Mouse (Mus musculus): Measurements from ENCODE around the gene Prrc2a. TPM values are rescaled to one million over a fixed set of nuclear protein-coding genes. Genes with fewer than 3 reads are reported as not detected.

Prrc2a gene
- polyA plus RNA-seq, 1 experiment = 269 TPM

GRCm38 (mm10) chr17:35191723-35192122 lies 27.0 kb upstream of the Prrc2a start:
- TF ChIP-seq CTCF (IDR thresholded peaks at IDR 0.05; ENCODE audit: extremely low read depth, insufficient read depth, low read length) = no peak
- no peak for TF ChIP-seq POLR2A (IDR thresholded peaks at IDR 0.05; ENCODE audit: extremely low read depth, insufficient read depth, low read length)
- H3K4me1 ChIP-seq (ENCODE audit: control insufficient read depth, insufficient read depth, low read length) = no peaks in the 10 kb centered on the region
- no peak overlapping the region for H3K27ac ChIP-seq (ENCODE audit: insufficient read depth, low read length)
- H3K4me3 ChIP-seq (ENCODE audit: insufficient read depth, low read length) = no peak overlapping the region

GRCm38 (mm10) chr17:35190096-35190495 lies 25.4 kb upstream of the Prrc2a start:
- H3K27ac ChIP-seq (ENCODE audit: insufficient read depth, low read length) = 0 out of 2 replicates have a peak overlapping the region, but pooled peaks have one; percentile 13
- TF ChIP-seq CTCF (IDR thresholded peaks at IDR 0.05; ENCODE audit: extremely low read depth, insufficient read depth, low read length) (no peak), POLR2A (IDR thresholded peaks at IDR 0.05; ENCODE audit: extremely low read depth, insufficient read depth, low read length) (no peak)
- H3K4me1 ChIP-seq (ENCODE audit: control insufficient read depth, insufficient read depth, low read length) = no peaks in the 10 kb centered on the region
- H3K4me3 ChIP-seq (ENCODE audit: insufficient read depth, low read length) = no peak overlapping the region

GRCm38 (mm10) chr17:35189186-35189585 lies 24.5 kb upstream of the Prrc2a start:
- TF ChIP-seq POLR2A (IDR thresholded peaks at IDR 0.05; ENCODE audit: extremely low read depth, insufficient read depth, low read length) (no peak), CTCF (IDR thresholded peaks at IDR 0.05; ENCODE audit: extremely low read depth, insufficient read depth, low read length) (no peak)
- Histone ChIP-seq H3K4me3 (ENCODE audit: insufficient read depth, low read length) (no peak overlapping the region), H3K27ac (ENCODE audit: insufficient read depth, low read length) (no peak overlapping the region), H3K4me1 (ENCODE audit: control insufficient read depth, insufficient read depth, low read length) (no peaks in the 10 kb centered on the region)

- H3K27ac ChIP-seq (ENCODE audit: insufficient read depth, low read length) = no peak within 1 kb of the TSS
- no peaks in the 10 kb centered on the region for H3K4me1 ChIP-seq (ENCODE audit: control insufficient read depth, insufficient read depth, low read length)
- TF ChIP-seq POLR2A (IDR thresholded peaks at IDR 0.05; ENCODE audit: extremely low read depth, insufficient read depth, low read length) = no peak
- no peak for TF ChIP-seq CTCF (IDR thresholded peaks at IDR 0.05; ENCODE audit: extremely low read depth, insufficient read depth, low read length)
- no peak within 1 kb of the TSS for H3K4me3 ChIP-seq (ENCODE audit: insufficient read depth, low read length)
These were observed 23.4 kb upstream of the Prrc2a start, which contains the start of gene Lst1 for GRCm38 (mm10) chr17:35187959-35188610. TSS of gene Lst1 (minus strand) at chr17:35188439.

- Histone ChIP-seq H3K4me1 (ENCODE audit: control insufficient read depth, insufficient read depth, low read length) (no peaks in the 10 kb centered on the region), H3K4me3 (ENCODE audit: insufficient read depth, low read length) (no peak overlapping the region), H3K27ac (ENCODE audit: insufficient read depth, low read length) (no peak overlapping the region)
- no peak for TF ChIP-seq CTCF (IDR thresholded peaks at IDR 0.05; ENCODE audit: extremely low read depth, insufficient read depth, low read length)
- TF ChIP-seq POLR2A (IDR thresholded peaks at IDR 0.05; ENCODE audit: extremely low read depth, insufficient read depth, low read length) = no peak
These were observed 22.6 kb upstream of the Prrc2a start for GRCm38 (mm10) chr17:35187345-35187744.

GRCm38 (mm10) chr17:35186681-35187080 lies 22.0 kb upstream of the Prrc2a start:
- no peaks in the 10 kb centered on the region for H3K4me1 ChIP-seq (ENCODE audit: control insufficient read depth, insufficient read depth, low read length)
- peak overlapping the region; percentile 35 for H3K4me3 ChIP-seq (ENCODE audit: insufficient read depth, low read length)
- H3K27ac ChIP-seq (ENCODE audit: insufficient read depth, low read length) = no peak overlapping the region
- TF ChIP-seq CTCF (IDR thresholded peaks at IDR 0.05; ENCODE audit: extremely low read depth, insufficient read depth, low read length) (no peak), POLR2A (IDR thresholded peaks at IDR 0.05; ENCODE audit: extremely low read depth, insufficient read depth, low read length) (0 out of 2 replicates have a peak, but pooled peaks have one; percentile 23)

- Histone ChIP-seq H3K4me3 (ENCODE audit: insufficient read depth, low read length) (peak overlapping the region; percentile 35), H3K27ac (ENCODE audit: insufficient read depth, low read length) (no peak overlapping the region), H3K4me1 (ENCODE audit: control insufficient read depth, insufficient read depth, low read length) (no peaks in the 10 kb centered on the region)
- TF ChIP-seq POLR2A (IDR thresholded peaks at IDR 0.05; ENCODE audit: extremely low read depth, insufficient read depth, low read length) (no peak), CTCF (IDR thresholded peaks at IDR 0.05; ENCODE audit: extremely low read depth, insufficient read depth, low read length) (no peak)
These were observed 21.2 kb upstream of the Prrc2a start for GRCm38 (mm10) chr17:35185639-35186611.

GRCm38 (mm10) chr17:35180093-35180492 lies 15.4 kb upstream of the Prrc2a start:
- H3K27ac ChIP-seq (ENCODE audit: insufficient read depth, low read length) = no peak overlapping the region
- TF ChIP-seq CTCF (IDR thresholded peaks at IDR 0.05; ENCODE audit: extremely low read depth, insufficient read depth, low read length) = no peak
- no peak for TF ChIP-seq POLR2A (IDR thresholded peaks at IDR 0.05; ENCODE audit: extremely low read depth, insufficient read depth, low read length)
- H3K4me3 ChIP-seq (ENCODE audit: insufficient read depth, low read length) = no peak overlapping the region
- H3K4me1 ChIP-seq (ENCODE audit: control insufficient read depth, insufficient read depth, low read length) = no peaks in the 10 kb centered on the region

- TF ChIP-seq CTCF (IDR thresholded peaks at IDR 0.05; ENCODE audit: extremely low read depth, insufficient read depth, low read length) = peak; percentile 74
- no peak for TF ChIP-seq POLR2A (IDR thresholded peaks at IDR 0.05; ENCODE audit: extremely low read depth, insufficient read depth, low read length)
- no peaks in the 10 kb centered on the region; the same call in 1 of the 2 replicates for H3K4me1 ChIP-seq (ENCODE audit: control insufficient read depth, insufficient read depth, low read length)
These were observed 13.8 kb upstream of the Prrc2a start for GRCm38 (mm10) chr17:35178528-35178927.

More at GRCm38 (mm10) chr17:35178528-35178927, 13.8 kb upstream of the Prrc2a start:
- Histone ChIP-seq H3K27ac (ENCODE audit: insufficient read depth, low read length) (no peak overlapping the region), H3K4me3 (ENCODE audit: insufficient read depth, low read length) (no peak overlapping the region)
